Mouse (Mus musculus) duodenum, adult 2 months (tissue): ENCODE results near the gene Insrr. TPM values are rescaled to one million over a fixed set of nuclear protein-coding genes. Genes with fewer than 3 reads are reported as not detected.

Experiments used
- polyA plus RNA-seq: library from polyadenylated mRNA; depleted of rRNA; stranded (reverse); fragments of >200 nt; gene quantifications from 2 replicates; pipeline ENCODE4 v1.2.3, GENCODE M21; 2012; ENCODE audit warnings: low replicate concordance; rRNA removed

Insrr gene
- 1.4 and 2.1 TPM in 2 replicates for polyA plus RNA-seq

DNA sequence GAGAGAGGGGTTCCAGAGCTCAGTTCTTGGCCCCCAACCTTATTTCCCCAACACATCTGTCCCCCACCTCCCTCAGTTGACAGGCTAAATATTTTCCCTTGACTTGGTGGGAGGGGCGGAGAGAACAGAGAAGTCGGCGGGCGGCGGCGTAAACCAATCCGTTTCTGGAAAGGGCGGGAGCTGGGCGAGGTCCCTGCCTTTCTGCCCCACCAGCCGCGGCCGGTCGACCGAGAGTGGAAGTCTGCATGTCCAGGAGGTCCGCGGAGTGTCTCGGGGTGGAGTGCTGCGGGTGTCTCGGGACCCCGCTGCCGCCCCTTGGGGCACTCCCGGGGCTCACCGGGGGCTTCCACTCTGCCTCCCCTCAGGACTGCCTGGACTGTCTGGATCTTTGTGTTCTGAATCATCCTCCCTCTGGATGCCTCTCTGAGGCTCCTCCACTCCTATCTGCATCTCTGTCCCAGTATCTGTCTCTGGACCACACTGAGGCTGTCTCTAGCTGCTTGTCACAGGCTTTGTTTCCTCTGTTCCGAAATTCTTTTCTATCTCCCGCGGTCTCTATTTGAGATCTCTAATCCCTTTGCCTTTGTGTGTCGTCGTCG is at the start of gene Insrr:
TSS of gene Insrr (plus strand) at position 216 of the 599 bp plus-strand sequence.

DNA sequence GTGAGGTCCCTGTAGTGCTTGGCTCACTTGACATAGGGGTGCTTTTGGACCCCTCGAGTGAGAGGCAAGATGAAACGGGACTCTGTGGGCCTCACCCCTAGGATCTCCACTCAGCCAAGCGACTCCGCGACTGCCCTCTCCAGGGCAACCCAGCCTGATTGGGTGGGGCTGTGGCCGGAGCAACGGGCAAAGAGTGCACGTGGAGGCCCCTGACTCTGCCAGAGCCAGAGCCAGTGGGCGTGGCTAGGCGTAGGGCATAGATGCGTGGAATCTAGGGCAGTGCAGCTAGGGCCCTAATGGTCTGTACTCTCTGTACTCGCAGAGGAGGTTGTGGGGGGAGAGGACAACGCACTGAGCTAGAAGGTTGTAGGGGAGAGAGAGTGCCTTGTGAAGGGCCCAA is 48.3 kb upstream of the Insrr start, which contains the start of gene Lrrc71:
TSS of gene Lrrc71 (minus strand) at position 195 of the 400 bp plus-strand sequence.

DNA sequence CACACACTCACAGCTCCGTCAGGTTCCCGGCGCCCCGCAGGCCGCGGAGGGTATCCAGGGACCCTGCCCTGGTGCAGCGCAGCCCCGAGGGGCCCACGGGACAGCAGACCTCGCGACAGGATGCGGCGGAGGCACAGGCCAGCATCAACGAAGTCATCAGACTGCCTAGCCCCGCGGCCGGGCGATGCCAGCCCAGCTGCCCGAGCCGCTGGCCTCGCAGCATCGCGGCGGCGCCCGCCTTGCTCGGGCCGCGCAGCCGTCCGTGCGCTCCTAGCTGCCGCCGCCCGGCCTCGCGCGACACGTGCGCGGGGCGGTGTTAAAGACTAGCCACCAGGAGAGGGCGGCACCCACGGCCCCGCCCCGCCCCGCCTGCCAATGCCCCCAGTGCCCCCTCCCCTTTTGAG is 1.8 kb upstream of the Insrr start, which contains the start of gene Ntrk1:
TSS of gene Ntrk1 (minus strand) at position 241 of the 404 bp plus-strand sequence.

DNA sequence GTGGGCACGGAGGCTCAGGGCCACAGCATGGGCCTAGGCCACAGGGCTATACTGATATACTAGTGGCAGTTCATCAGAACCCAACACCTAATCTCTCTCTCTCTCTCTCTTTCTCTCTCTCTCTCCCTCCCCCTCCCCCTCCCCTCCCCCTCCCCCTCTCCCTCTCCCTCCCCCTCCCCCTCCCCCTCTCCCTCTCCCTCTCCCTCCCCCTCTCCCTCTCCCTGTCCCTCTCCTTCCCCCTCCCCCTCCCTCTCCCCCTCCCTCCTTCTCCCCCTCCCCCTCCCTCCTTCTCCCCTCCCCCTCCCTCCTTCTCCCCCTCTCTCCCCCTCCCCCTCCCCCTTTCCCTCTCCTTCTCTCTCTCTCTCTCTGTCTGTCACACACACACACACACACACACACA is 27.5 kb downstream of the Insrr start, which contains the start of gene Pear1:
TSS of gene Pear1 (minus strand) at position 101 of the 400 bp plus-strand sequence.

DNA sequence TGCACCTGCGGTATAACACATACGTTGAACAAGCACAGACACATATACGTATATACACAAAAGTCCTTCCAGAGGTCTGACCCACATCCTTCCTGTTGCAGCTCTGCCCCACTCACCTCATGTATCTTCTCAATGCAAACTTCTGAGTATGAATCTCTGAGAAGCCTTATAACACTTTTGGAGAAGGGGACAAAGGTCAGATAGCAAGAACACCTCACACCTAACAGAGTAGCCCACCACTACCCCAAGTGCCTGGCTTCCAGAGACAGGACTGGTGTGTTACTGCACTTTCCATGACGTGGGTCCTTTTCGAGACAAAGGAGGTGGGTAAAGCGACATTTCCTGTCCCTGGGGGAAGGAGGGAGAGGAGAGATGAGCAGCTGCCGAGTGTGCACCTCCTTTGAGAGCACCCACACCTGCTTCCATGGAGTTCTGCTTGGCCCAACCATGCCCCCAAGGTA is 49.9 kb downstream of the Insrr start, which contains the start of gene Sh2d2a:
TSS of gene Sh2d2a (plus strand) at position 106 of the 461 bp plus-strand sequence.

Other genes with a start within 250 kb of the Insrr start
- 22.3 and 23.9 TPM in 2 replicates for gene Arhgef11, start 179.4 kb upstream of the Insrr start, polyA plus RNA-seq
- 0.04 and 0.05 TPM in 2 replicates for gene Lrrc71, start 48.3 kb upstream of the Insrr start, polyA plus RNA-seq
- gene Ntrk1, start 1.8 kb upstream of the Insrr start, polyA plus RNA-seq = 0.06 and 0.26 TPM in 2 replicates
- gene Pear1, start 27.4 kb downstream of the Insrr start, polyA plus RNA-seq = 13.9 and 17.0 TPM in 2 replicates
- 1.4 and 3.9 TPM in 2 replicates for gene Sh2d2a, start 49.8 kb downstream of the Insrr start, polyA plus RNA-seq
- gene Prcc, start 88.7 kb downstream of the Insrr start, polyA plus RNA-seq = 18.8 and 23.7 TPM in 2 replicates
- 30.8 and 34.4 TPM in 2 replicates for gene Hdgf, start 109.4 kb downstream of the Insrr start, polyA plus RNA-seq
- gene Mrpl24, start 122.6 kb downstream of the Insrr start, polyA plus RNA-seq = 15.5 and 17.3 TPM in 2 replicates
- gene Isg20l2, start 133.4 kb downstream of the Insrr start, polyA plus RNA-seq = 5.5 and 7.1 TPM in 2 replicates
- gene Rrnad1, start 133.8 kb downstream of the Insrr start, polyA plus RNA-seq = 21.3 and 22.0 TPM in 2 replicates
- gene Crabp2, start 151.7 kb downstream of the Insrr start, polyA plus RNA-seq = not detected in 2 replicates
- 1.4 and 1.7 TPM in 2 replicates for gene Nes, start 174.1 kb downstream of the Insrr start, polyA plus RNA-seq
- 0.07 and 1.2 TPM in 2 replicates for gene Bcan, start 203.3 kb downstream of the Insrr start, polyA plus RNA-seq
- gene Hapln2, start 230.6 kb downstream of the Insrr start, polyA plus RNA-seq = not detected in 2 replicates
- gene Gpatch4, start 246.2 kb downstream of the Insrr start, polyA plus RNA-seq = 1.3 and 2.0 TPM in 2 replicates